In the genomic region with DNA sequence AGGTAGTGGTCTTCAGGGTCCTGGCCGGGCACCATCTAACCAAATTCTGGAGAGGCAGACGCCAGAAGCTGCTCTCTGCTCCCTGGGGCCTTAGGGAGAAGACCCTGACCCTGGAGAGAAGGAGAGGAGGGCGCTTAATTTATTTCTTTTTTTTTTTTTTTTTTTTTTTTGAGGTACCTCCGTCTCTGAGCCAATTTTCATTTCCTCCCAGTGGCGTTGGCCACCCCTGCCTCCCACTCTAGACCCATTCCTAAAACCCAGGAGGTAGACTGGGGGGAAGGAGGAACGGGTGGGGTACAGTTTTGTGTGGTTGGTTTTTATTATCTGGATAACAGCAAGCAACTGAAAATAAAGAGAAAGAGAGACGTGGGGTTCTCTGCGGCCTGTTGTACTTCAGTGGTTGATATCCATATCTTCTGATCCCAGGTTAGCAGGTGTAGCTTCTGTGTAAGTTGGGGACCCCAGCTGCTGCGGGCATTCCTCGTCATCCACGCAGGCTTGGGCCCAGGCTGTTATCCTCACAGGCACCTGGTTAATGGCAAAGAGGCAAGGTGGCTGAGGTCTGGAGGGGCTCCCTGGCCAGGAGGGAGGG, we compare ENCODE assay signal across 25 mouse cellular contexts. TPM values are rescaled to one million over a fixed set of nuclear protein-coding genes. Genes with fewer than 3 reads are reported as not detected.
DNase-seq lines count a peak whose midpoint lies in the region; ATAC-seq and TF ChIP-seq lines count a peak whose summit lies in the region.
"Had no signal": no experiment of that assay in that cellular context is flagged by ENCODE, and none has a peak within 500 bp of the region (broad histone marks: within the 10 kb centered on the region; RNA-seq: fewer than 3 reads in every experiment).

No protein-coding gene starts in this region.

- no peak overlapping the region for H3K27ac ChIP-seq in hindbrain, postnatal 0 days
- H3K27ac ChIP-seq in hindbrain, embryonic 13.5 days: no peak overlapping the region
- H3K27ac ChIP-seq in liver, embryonic 11.5 days (ENCODE audit: low read depth, low read length): peak overlapping the region; percentile 71
- peak overlapping the region; percentile 29 for H3K27ac ChIP-seq in liver, embryonic 16.5 days (ENCODE audit: low read length)
- H3K27ac ChIP-seq: heart, embryonic 10.5 days; heart, embryonic 15.5 days; limb, embryonic 13.5 days had no signal

- peaks cover 40% of the 10 kb centered on the region for H3K36me3 ChIP-seq in hindbrain, postnatal 0 days (ENCODE audit: insufficient read depth, low read length)
- H3K36me3 ChIP-seq in hindbrain, embryonic 13.5 days: peaks cover 76% of the 10 kb centered on the region
- peaks cover 26% of the 10 kb centered on the region for H3K36me3 ChIP-seq in liver, embryonic 11.5 days (ENCODE audit: control insufficient read depth, insufficient read depth, low read length)
- H3K36me3 ChIP-seq in liver, embryonic 16.5 days (ENCODE audit: control insufficient read depth, insufficient read depth): peaks cover 15% of the 10 kb centered on the region

- DNase-seq in hindbrain, postnatal 0 days (ENCODE audit: low spot score): peak; percentile 1
- DNase-seq in liver, embryonic 11.5 days (ENCODE audit: low spot score): no peak
- DNase-seq in gastrocnemius, postnatal 36 days: no peak
- DNase-seq in lung, adult 18-20 months: no peak
- DNase-seq in ovary, postnatal 36 days (ENCODE audit: low spot score): no peak
- DNase-seq: adrenal gland, postnatal 25 days; cerebellum, adult 11-12 months; cerebellum, adult 9-11 months; gastrocnemius, postnatal 10 days; kidney, adult 9 months; kidney, postnatal 10 days; layer of hippocampus, adult 9-11 months; lung, embryonic 14.5 days; lung, postnatal 14 days had no signal

- intact Hi-C loops in gastrocnemius, postnatal 36 days (cut with DNase I): no loop called here

- H3K4me1 ChIP-seq in hindbrain, postnatal 0 days (ENCODE audit: insufficient read depth, low read length): no peaks in the 10 kb centered on the region
- peaks cover 14% of the 10 kb centered on the region for H3K4me1 ChIP-seq in hindbrain, embryonic 13.5 days (replicated peaks)
- H3K4me1 ChIP-seq in liver, embryonic 11.5 days (replicated peaks; ENCODE audit: control insufficient read depth, insufficient read depth, low read length): peaks cover 13% of the 10 kb centered on the region
- H3K4me1 ChIP-seq in liver, embryonic 16.5 days (ENCODE audit: control insufficient read depth, low read depth, low read length): peaks cover 21% of the 10 kb centered on the region

- H3K9me3 ChIP-seq in hindbrain, postnatal 0 days (ENCODE audit: low read length): no peaks in the 10 kb centered on the region
- no peaks in the 10 kb centered on the region for H3K9me3 ChIP-seq in hindbrain, embryonic 13.5 days
- H3K9me3 ChIP-seq in liver, embryonic 11.5 days (ENCODE audit: control insufficient read depth, low read length): no peaks in the 10 kb centered on the region
- no peaks in the 10 kb centered on the region for H3K9me3 ChIP-seq in liver, embryonic 16.5 days (replicated peaks; ENCODE audit: control insufficient read depth, low read length)
- H3K9me3 ChIP-seq: heart, embryonic 10.5 days; heart, embryonic 15.5 days; limb, embryonic 13.5 days had no signal

- H3K4me3 ChIP-seq in hindbrain, postnatal 0 days (ENCODE audit: low read length): no peak overlapping the region
- no peak overlapping the region for H3K4me3 ChIP-seq in hindbrain, embryonic 13.5 days
- H3K4me3 ChIP-seq in liver, embryonic 11.5 days (ENCODE audit: low read depth, low read length): no peak overlapping the region
- H3K4me3 ChIP-seq in liver, embryonic 16.5 days (ENCODE audit: low read depth, low read length): no peak overlapping the region
- H3K4me3 ChIP-seq: erythroblast, embryonic 14.5 days; heart, embryonic 10.5 days; heart, embryonic 15.5 days; limb, embryonic 13.5 days had no signal

- no peak for ATAC-seq in hindbrain, postnatal 0 days
- no peak for ATAC-seq in hindbrain, embryonic 13.5 days (ENCODE audit: low FRiP score)
- ATAC-seq in liver, embryonic 11.5 days (replicated peaks; ENCODE audit: low FRiP score): peak; percentile 58
- peak; percentile 65 for ATAC-seq in liver, embryonic 16.5 days (ENCODE audit: low read depth)
- ATAC-seq: forebrain, embryonic 16.5 days; intestine, embryonic 16.5 days; midbrain, embryonic 16.5 days had no signal

- 85% methylated on average over 11 of the region's 11 CpGs for WGBS in hindbrain, postnatal 0 days
- WGBS in hindbrain, embryonic 13.5 days: 91% methylated on average over 10 of the region's 11 CpGs
- WGBS in liver, embryonic 11.5 days: 59% methylated on average over 11 of the region's 11 CpGs
- WGBS in liver, embryonic 16.5 days (ENCODE audit: insufficient replicate concordance): 36% methylated on average over 11 of the region's 11 CpGs

- H3K4me2 ChIP-seq in hindbrain, postnatal 0 days (ENCODE audit: low read depth, low read length): no peak overlapping the region
- H3K4me2 ChIP-seq in hindbrain, embryonic 13.5 days: no peak overlapping the region
- no peak overlapping the region for H3K4me2 ChIP-seq in liver, embryonic 11.5 days
- H3K4me2 ChIP-seq in liver, embryonic 16.5 days (ENCODE audit: low read depth, low read length): no peak overlapping the region
- H3K4me2 ChIP-seq: heart, embryonic 15.5 days; limb, embryonic 13.5 days; lung, embryonic 14.5 days; midbrain, embryonic 11.5 days had no signal

- TF ChIP-seq CTCF in hindbrain, postnatal 0 days (IDR thresholded peaks at IDR 0.05; ENCODE audit: low read depth): no peak

- H3K9ac ChIP-seq in hindbrain, postnatal 0 days (replicated peaks; ENCODE audit: low read length): no peak overlapping the region
- H3K9ac ChIP-seq in hindbrain, embryonic 13.5 days: no peak overlapping the region
- H3K9ac ChIP-seq in liver, embryonic 11.5 days (ENCODE audit: low read depth, low read length): peak overlapping the region; percentile 20; the same call in 1 of the 2 replicates
- H3K9ac ChIP-seq in liver, embryonic 16.5 days (ENCODE audit: low read depth, low read length): no peak overlapping the region
- H3K9ac ChIP-seq: heart, embryonic 15.5 days; limb, embryonic 13.5 days; lung, embryonic 14.5 days had no signal

- no peaks in the 10 kb centered on the region for H3K27me3 ChIP-seq in hindbrain, postnatal 0 days (ENCODE audit: insufficient read depth, low read length)
- no peaks in the 10 kb centered on the region for H3K27me3 ChIP-seq in hindbrain, embryonic 13.5 days
- H3K27me3 ChIP-seq in liver, embryonic 11.5 days (replicated peaks; ENCODE audit: control insufficient read depth, insufficient read depth, low read length): no peaks in the 10 kb centered on the region
- no peaks in the 10 kb centered on the region for H3K27me3 ChIP-seq in liver, embryonic 16.5 days (ENCODE audit: control insufficient read depth, insufficient read depth, low read depth, low read length)
- H3K27me3 ChIP-seq: heart, embryonic 15.5 days; limb, embryonic 13.5 days had no signal

RNA-seq across cellular contexts. Expression of a gene that starts 2.6 kb away (rescaled TPM):
- total RNA-seq in hindbrain, postnatal 0 days (2014; rRNA removed): 3.5 and 5.9 TPM in 2 replicates
- polyA plus RNA-seq in hindbrain, postnatal 0 days (2015; fragmentation: Nextera tagmentation; extraction: Ambion mirVana): 6.5 and 7.4 TPM in 2 replicates
- 11.7 and 12.9 TPM in 2 replicates for polyA plus RNA-seq in hindbrain, embryonic 13.5 days (2015; fragmentation: Nextera tagmentation; extraction: Ambion mirVana)
- polyA plus RNA-seq in liver, embryonic 11.5 days (2014; fragmentation: Nextera tagmentation; extraction: Ambion mirVana): 1.2 and 1.6 TPM in 2 replicates
- 0.33 and 0.51 TPM in 2 replicates for polyA plus RNA-seq in liver, embryonic 16.5 days (2015; fragmentation: Nextera tagmentation; extraction: Ambion mirVana)
- 1 to 10 TPM; 1.3 to 2.6 TPM for total RNA-seq in gastrocnemius, postnatal 36 days (2021)
- total RNA-seq: granulocyte monocyte progenitor cell, adult 5-6 weeks had no signal

RNA-seq across cellular contexts. Expression of a gene that starts 9.1 kb away (rescaled TPM):
- total RNA-seq in hindbrain, postnatal 0 days (2014; rRNA removed): 306 and 322 TPM in 2 replicates
- polyA plus RNA-seq in hindbrain, postnatal 0 days (2015; fragmentation: Nextera tagmentation; extraction: Ambion mirVana): 97.7 and 98.4 TPM in 2 replicates
- polyA plus RNA-seq in hindbrain, embryonic 13.5 days (2015; fragmentation: Nextera tagmentation; extraction: Ambion mirVana): 97.8 and 99.1 TPM in 2 replicates
- 57.2 and 64.8 TPM in 2 replicates for polyA plus RNA-seq in liver, embryonic 11.5 days (2014; fragmentation: Nextera tagmentation; extraction: Ambion mirVana)
- 18.4 and 21.3 TPM in 2 replicates for polyA plus RNA-seq in liver, embryonic 16.5 days (2015; fragmentation: Nextera tagmentation; extraction: Ambion mirVana)
- 10 to 100 TPM; 61.5 to 63.2 TPM for total RNA-seq in gastrocnemius, postnatal 36 days (2021)

RNA-seq across cellular contexts. Expression of a gene that starts 9.7 kb away (rescaled TPM):
- 61.9 and 65.3 TPM in 2 replicates for total RNA-seq in hindbrain, postnatal 0 days (2014; rRNA removed)
- 223 and 233 TPM in 2 replicates for polyA plus RNA-seq in hindbrain, postnatal 0 days (2015; fragmentation: Nextera tagmentation; extraction: Ambion mirVana)
- polyA plus RNA-seq in hindbrain, embryonic 13.5 days (2015; fragmentation: Nextera tagmentation; extraction: Ambion mirVana): 299 and 301 TPM in 2 replicates
- polyA plus RNA-seq in liver, embryonic 11.5 days (2014; fragmentation: Nextera tagmentation; extraction: Ambion mirVana): 109 TPM in 2 replicates
- polyA plus RNA-seq in liver, embryonic 16.5 days (2015; fragmentation: Nextera tagmentation; extraction: Ambion mirVana): 90.3 and 92.4 TPM in 2 replicates
- 10 to 100 TPM; 17.3 to 18.0 TPM for total RNA-seq in gastrocnemius, postnatal 36 days (2021)

RNA-seq across cellular contexts. Expression of a gene that starts 15.2 kb away (rescaled TPM):
- total RNA-seq in hindbrain, postnatal 0 days (2014; rRNA removed): 33.6 and 42.3 TPM in 2 replicates
- polyA plus RNA-seq in hindbrain, postnatal 0 days (2015; fragmentation: Nextera tagmentation; extraction: Ambion mirVana): 17.9 and 20.0 TPM in 2 replicates
- 21.7 and 22.7 TPM in 2 replicates for polyA plus RNA-seq in hindbrain, embryonic 13.5 days (2015; fragmentation: Nextera tagmentation; extraction: Ambion mirVana)
- polyA plus RNA-seq in liver, embryonic 11.5 days (2014; fragmentation: Nextera tagmentation; extraction: Ambion mirVana): 23.1 and 25.8 TPM in 2 replicates
- polyA plus RNA-seq in liver, embryonic 16.5 days (2015; fragmentation: Nextera tagmentation; extraction: Ambion mirVana): 11.4 and 13.8 TPM in 2 replicates
- total RNA-seq in gastrocnemius, postnatal 36 days (2021): 10 to 100 TPM; 36.2 to 40.0 TPM

RNA-seq across cellular contexts. Expression of a gene that starts 15.5 kb away (rescaled TPM):
- 1.8 and 2.0 TPM in 2 replicates for total RNA-seq in hindbrain, postnatal 0 days (2014; rRNA removed)
- 1.7 and 2.5 TPM in 2 replicates for polyA plus RNA-seq in hindbrain, postnatal 0 days (2015; fragmentation: Nextera tagmentation; extraction: Ambion mirVana)
- polyA plus RNA-seq in hindbrain, embryonic 13.5 days (2015; fragmentation: Nextera tagmentation; extraction: Ambion mirVana): 1.9 and 2.1 TPM in 2 replicates
- 1.3 and 1.7 TPM in 2 replicates for polyA plus RNA-seq in liver, embryonic 11.5 days (2014; fragmentation: Nextera tagmentation; extraction: Ambion mirVana)
- 0.57 and 0.77 TPM in 2 replicates for polyA plus RNA-seq in liver, embryonic 16.5 days (2015; fragmentation: Nextera tagmentation; extraction: Ambion mirVana)
- total RNA-seq in gastrocnemius, postnatal 36 days (2021): under 1 TPM in 1 of 2 experiments, not detected in 1; 0.28 TPM

Comparison
In these comparisons a context has a peak if more than half of its experiments do, and no peak if none do; other contexts are left out.
1. ATAC-seq: peak in liver, embryonic 11.5 days (single experiment) and liver, embryonic 16.5 days (single experiment); none in hindbrain, postnatal 0 days (single experiment) and hindbrain, embryonic 13.5 days (single experiment).
2. H3K27ac ChIP-seq: peak in liver, embryonic 11.5 days (single experiment) and liver, embryonic 16.5 days (single experiment); none in hindbrain, postnatal 0 days (single experiment) and hindbrain, embryonic 13.5 days (single experiment).